Mouse (Mus musculus): ENCODE results near the gene Fam98c.

GRCm38 (mm10) chr7:29170755-29171561 is 14.9 kb upstream of the Fam98c start:
- no peak for TF ChIP-seq POLR2A (IDR thresholded peaks at IDR 0.05; ENCODE audit: low read depth, low read length)
- no peak for TF ChIP-seq CTCF (conservative IDR thresholded peaks at IDR 0.05; ENCODE audit: insufficient read depth, insufficient read length, low read depth, low read length)

Measured in kidney, adult 2 months (tissue).